Mouse (Mus musculus): ENCODE data around the gene Gm17268.

DNA sequence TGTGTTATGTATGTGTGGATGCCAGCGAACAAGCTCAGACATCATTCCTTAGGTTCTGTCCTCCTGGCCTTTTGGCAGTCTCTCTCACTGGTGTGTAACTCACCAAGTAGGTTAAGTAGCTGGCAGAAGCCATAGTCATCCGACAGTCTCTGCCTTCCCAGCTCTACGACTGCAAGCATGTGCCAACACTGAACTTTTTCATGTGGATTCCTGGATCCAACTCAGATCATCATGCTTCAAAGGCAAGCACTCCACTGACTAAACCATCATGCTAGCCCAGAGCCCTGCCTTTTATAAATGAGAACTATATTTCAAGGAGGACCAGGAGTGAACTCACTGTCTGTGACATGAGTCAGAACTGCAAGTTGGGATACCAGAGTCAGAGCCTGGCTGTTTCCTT is 35.3 kb upstream of the Gm17268 start:
- TF ChIP-seq CTCF (IDR thresholded peaks at IDR 0.05; ENCODE audit: control insufficient read depth, insufficient read depth, insufficient replicate concordance, low read depth, low read length) (no peak), POLR2A (IDR thresholded peaks at IDR 0.05; ENCODE audit: control insufficient read depth, low read depth, low read length) (no peak)

Data from testis, adult 2 months (tissue).